Mouse (Mus musculus) embryo, embryonic 11.5 days (tissue): ENCODE data around the gene Carnmt1.

ENCODE experiments used
- DNase-seq: peaks from one replicate; pipeline ENCODE4 v3.0.0-alpha.2; 2012; ENCODE audit warnings: low read depth, low spot score

Gene Carnmt1

DNA sequence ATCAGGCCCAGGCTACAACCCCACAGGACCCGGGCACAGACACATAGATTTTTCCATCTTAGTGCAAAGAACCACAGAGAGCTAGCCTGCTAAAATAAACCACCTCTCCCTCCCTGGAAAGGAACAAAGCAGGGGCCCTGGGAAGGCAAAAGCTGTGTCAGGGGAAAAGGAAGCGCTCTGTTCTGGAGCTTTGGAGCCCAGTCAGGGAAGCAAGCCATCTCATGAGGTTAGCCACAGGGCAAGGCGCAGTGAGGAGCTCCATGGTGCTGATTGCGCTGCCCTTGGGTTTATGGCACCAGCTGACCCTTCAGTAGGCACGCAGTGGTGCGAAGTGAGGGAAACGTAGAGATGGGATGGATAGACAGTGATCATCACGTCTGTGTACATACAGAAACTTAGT, 16.2 kb upstream of the Carnmt1 start:
- DNase-seq, result no peak

- DNase-seq, result no peak
Observed at GRCm38 (mm10) chr19:18654984-18655383, 15.6 kb upstream of the Carnmt1 start.

DNA sequence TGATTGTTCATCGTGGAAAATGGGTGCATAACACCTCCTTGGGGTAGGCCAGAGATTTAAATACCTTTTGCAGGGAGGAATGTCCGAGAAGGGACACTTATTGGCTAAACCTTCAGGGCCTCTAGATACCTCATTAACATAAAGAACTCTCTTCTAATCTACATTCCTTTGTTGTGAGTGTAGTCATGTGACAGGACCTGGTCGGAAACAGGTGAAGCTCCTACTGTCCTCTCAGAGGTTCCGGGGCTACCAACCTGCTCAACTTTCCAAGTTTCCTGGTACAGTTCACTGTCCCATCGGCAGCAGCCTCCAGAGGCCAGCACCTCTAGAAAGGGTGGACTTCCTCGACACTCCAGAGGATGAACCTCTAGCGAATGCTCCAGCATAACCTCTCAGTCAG, 14.6 kb upstream of the Carnmt1 start:
- no peak for DNase-seq

DNA sequence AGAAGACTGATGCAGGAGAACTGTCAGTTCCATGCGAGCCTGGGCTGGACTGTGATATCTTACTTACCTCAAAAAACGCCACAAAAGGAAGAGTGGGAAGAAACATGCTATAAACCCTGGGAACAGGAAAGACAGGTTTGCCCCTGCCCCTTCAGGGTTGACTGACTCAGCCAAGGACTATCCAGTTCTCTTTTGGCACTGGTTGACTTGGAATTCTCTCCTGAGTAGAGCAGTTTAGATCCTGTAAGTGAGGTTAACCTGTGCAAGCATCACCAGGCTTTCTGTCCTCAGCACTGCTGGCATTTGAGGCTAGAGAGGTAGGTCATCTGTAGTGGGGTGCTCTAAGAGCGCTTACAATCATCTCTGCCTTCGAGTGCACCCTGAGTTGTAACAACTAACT, 12.1 kb upstream of the Carnmt1 start:
- DNase-seq, result no peak

DNA sequence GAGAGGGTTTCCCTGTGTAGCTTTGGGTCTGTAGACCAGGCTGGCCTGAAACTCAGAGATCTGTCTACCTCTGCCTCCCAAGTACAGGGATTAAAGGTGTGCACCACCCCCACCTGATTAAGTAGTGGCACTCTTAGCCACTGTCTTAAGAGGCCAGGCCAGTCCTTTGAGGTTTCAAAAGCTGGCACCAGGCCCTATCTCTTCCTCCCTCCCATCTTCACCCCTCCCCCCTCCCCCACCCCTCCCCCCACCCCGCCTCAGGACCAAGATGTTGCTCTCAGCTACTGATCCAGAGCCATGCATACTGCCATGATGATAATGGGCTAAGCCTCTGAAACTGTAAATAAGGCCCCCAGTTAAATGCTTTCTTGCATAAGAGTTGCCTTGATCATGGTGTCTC, 11.2 kb upstream of the Carnmt1 start:
- no peak for DNase-seq

DNA sequence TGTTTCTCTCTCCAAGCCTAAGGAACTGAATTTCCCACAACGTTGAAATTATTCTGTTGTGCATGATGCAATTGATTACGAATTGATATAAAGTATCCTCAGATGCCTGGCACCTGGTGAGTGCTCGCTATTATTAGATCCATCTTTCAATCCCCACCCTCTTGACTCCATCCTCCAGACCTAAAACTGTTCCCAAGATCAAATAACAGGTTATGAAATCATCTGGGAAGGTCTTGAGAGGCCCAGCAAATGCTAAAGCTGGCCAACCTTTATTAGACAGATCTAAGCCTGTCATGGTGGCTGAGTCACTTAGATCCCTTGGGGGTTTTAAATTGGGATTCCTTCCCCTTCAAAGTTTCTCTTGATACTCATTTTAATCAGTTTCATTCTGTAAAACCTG, 10.1 kb upstream of the Carnmt1 start:
- no peak for DNase-seq

GRCm38 (mm10) chr19:18661683-18662082, 8.9 kb upstream of the Carnmt1 start:
- DNase-seq, result no peak

GRCm38 (mm10) chr19:18663904-18664303, 6.7 kb upstream of the Carnmt1 start:
- no peak for DNase-seq

GRCm38 (mm10) chr19:18666966-18667365, 3.6 kb upstream of the Carnmt1 start:
- no peak for DNase-seq

GRCm38 (mm10) chr19:18669551-18669950, 1.0 kb upstream of the Carnmt1 start:
- no peak for DNase-seq

GRCm38 (mm10) chr19:18671056-18671741, 635 bp downstream of the Carnmt1 start:
- peak; percentile 27 for DNase-seq

DNA sequence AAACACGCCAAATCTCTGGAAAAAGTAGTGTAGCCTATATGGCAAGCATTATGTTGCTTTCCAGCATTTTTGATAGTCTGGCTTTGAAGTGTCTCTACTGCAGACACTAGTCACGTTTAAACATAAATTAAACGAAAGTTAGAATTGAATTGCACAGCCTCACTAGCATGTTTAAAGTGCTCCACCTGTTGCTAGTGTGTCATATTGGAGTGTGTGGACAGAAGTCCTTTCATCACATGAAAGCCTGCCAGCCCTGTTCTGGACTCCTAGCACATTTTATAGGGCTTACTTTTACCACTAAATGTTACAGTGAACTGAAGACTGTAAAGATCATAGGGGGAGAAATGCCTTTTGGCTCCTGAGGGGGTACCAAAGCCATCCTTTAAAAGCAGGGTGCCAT, 1.9 kb downstream of the Carnmt1 start:
- DNase-seq, result no peak

- no peak for DNase-seq
Observed at GRCm38 (mm10) chr19:18673116-18673515, 2.6 kb downstream of the Carnmt1 start.

DNA sequence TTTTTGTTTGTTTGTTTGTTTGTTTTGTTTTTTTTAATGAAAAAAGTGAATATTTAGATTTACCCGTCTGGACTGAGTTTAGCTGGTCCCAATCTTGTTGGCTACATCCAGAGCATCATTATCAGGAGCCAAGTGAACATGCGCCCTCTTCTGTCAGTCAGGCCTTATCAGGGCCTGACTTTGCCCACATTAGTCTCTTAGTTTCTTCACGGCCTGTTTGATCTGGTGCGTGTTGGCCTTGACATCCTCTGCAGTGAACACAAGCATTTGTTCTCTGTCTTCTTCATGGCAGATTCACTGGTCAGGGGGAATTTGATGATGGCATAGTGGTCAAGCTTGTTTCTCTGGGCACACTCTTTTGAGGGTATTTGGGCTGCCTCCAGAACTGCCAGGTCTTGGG, 11.6 kb downstream of the Carnmt1 start:
- DNase-seq, result no peak

DNA sequence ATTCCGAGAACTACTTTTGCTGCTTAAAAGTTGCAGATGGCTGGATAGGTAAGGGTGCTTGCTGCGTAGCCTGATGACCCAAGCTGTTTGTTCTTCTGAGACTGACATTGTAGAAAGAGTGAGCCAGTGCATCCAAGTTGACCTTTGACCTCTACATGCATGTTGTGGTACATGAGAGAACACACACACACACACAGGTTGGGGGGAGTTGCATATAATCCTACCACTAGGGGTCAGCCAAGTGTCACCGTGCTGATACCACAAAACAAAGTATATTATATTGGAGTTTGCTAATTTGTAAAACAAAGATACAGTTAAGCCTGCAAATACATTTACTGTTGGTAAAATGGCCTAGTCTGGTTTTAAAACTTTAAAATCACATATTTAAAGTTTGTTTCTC, 17.0 kb downstream of the Carnmt1 start:
- DNase-seq, result peak; percentile 32

DNA sequence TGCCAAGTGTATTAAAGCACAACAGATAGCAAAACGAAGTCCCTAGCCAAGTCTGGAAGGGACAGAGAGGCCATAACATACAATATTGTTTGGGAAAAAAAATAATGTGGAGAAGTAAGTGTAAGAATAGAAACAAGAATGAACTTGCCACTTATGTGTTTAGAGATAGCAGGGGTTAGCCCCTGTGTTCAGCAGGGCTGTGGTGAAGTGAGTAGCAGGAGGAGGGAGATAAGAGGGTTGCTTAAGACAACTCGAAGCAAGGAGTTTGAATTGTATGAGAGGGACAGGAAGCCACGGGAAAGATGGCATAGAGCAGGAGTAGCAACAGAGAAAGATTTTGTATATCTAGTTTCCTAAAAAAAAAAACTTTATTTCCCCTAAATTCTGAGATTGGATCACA, 21.6 kb downstream of the Carnmt1 start:
- DNase-seq, result no peak

DNA sequence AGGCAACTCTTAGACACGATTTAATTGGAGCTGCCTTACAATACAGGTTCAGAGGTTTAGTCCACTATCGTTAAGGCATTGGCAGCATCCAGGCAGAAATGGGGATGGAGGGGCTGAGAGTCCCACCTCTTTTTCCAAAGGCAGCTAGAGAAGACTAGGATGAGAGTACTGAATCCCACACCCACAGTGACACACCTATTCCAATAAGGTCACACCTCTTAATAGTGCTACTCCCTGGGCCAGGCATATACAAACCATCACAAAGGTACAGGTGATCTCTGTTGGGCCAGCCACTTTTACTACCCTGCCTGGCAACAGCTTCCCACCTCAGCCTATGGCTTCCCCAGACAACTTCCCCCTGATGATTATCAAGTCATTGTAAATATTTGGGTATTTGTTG, 22.2 kb downstream of the Carnmt1 start:
- no peak for DNase-seq

GRCm38 (mm10) chr19:18695116-18695515, 24.6 kb downstream of the Carnmt1 start:
- no peak for DNase-seq

DNA sequence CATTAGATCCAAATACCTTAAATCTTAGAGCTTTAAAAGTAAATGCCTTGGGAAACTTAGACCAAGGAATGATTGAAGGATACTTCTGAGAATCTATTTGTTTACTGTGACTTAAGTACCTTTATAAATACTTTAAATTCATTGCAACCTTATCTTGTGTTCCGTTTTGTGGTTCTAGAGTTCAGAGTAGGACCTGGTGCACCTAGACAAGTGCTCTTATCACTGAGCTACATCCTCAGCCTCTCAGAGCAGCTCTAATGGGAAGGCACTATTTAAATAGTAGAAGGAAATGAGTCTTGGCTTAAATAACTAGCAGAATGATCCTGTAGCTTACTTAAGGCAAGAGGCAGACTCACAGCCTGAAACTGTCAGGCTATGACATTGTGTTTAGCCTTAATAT, 25.0 kb downstream of the Carnmt1 start:
- DNase-seq, result no peak

- no peak for DNase-seq
Observed at GRCm38 (mm10) chr19:18708101-18708500, 37.5 kb downstream of the Carnmt1 start.

- no peak for DNase-seq
Observed at GRCm38 (mm10) chr19:18710903-18711302, 40.3 kb downstream of the Carnmt1 start.

DNA sequence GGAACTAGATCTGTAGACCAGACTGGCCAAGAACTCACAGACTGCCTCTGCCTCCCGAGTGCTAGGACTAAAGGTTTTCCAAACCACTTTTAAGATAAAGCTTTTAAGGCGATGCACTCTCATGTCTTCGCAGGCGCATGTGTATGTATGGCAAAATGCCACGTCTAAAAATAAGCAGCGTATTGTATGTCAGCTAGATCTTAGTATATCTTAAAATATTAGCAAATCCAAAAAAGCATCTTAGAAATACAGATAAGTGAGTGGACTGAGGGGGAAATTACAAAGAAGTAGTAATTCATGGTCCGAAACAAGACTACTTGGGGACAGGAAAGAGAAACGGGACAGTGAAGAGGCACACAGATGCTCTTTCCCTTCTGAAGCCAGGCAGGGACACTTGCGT, 41.0 kb downstream of the Carnmt1 start:
- no peak for DNase-seq

- DNase-seq, result no peak
Observed at GRCm38 (mm10) chr19:18712153-18712865, 41.7 kb downstream of the Carnmt1 start.
